Mouse (Mus musculus): Measurements from ENCODE around the gene Znrd1.

Gene Znrd1

GRCm38 (mm10) chr17:36922715-36923114 is 35.6 kb downstream of the Znrd1 start:
- DNase-seq = no peak

- DNase-seq = no peak
These were observed 38.1 kb downstream of the Znrd1 start for GRCm38 (mm10) chr17:36920239-36920638.

- DNase-seq = peak; percentile 85 to 90
These were observed 43.3 kb downstream of the Znrd1 start for GRCm38 (mm10) chr17:36915076-36915475.

- peak; percentile 91 to 94 for DNase-seq
These were observed 44.3 kb downstream of the Znrd1 start for GRCm38 (mm10) chr17:36914108-36914507.

- DNase-seq = no peak
These were observed 46.3 kb downstream of the Znrd1 start for GRCm38 (mm10) chr17:36912031-36912430.

GRCm38 (mm10) chr17:36909802-36910201 is 48.6 kb downstream of the Znrd1 start:
- no peak for DNase-seq

GRCm38 (mm10) chr17:36908235-36908634 is 50.1 kb downstream of the Znrd1 start:
- no peak for DNase-seq
